Mouse (Mus musculus) olfactory bulb, adult 2 months (tissue): ENCODE data around the gene Exosc5.

Source experiments
- CTCF ChIP-seq: fragments of 200-500 bp; IDR thresholded peaks from 2 replicates; pipeline ENCODE4 v1.5.1; 2012; ENCODE audit warnings: low read depth, mild to moderate bottlenecking, low read length, moderate library complexity; ENCODE audit not compliant: insufficient read depth
- POLR2A ChIP-seq: fragments of 200-500 bp; IDR thresholded peaks from 2 replicates; pipeline ENCODE4 v1.6.1; 2012; ENCODE audit warnings: mild to moderate bottlenecking, low read depth, low read length, moderate library complexity; ENCODE audit not compliant: insufficient read depth

- TF ChIP-seq CTCF (no peak), POLR2A (no peak)
Measured at GRCm38 (mm10) chr7:25624851-25625250, 34.1 kb upstream of the Exosc5 start.
